Mouse (Mus musculus) hindbrain, embryonic 12.5 days (tissue): ENCODE results near the gene Crlf3. TPM values are rescaled to one million over a fixed set of nuclear protein-coding genes. Genes with fewer than 3 reads are reported as not detected.
"Not testable (repeated sequence)": the region's sequence is repeated elsewhere in the genome, so short reads cannot be mapped to it uniquely, and the experiment has no call there.

ENCODE experiments used
- ATAC-seq: fragments of 200-750 bp; cut with Nextera tagmentation; 2 replicates; pipeline ENCODE4 v1.8.0; 2017; ENCODE audit warnings: moderate TSS enrichment; ENCODE audit not compliant: low FRiP score
- H3K27ac ChIP-seq: fragments of 300-500 bp; sonication (generic); 2 replicates; pipeline ENCODE4 v1.5.1; 2016; ENCODE audit warnings: mild to moderate bottlenecking
- H3K27me3 ChIP-seq: fragments of 300-500 bp; sonication (generic); 2 replicates; pipeline ENCODE4 v1.6.1; 2016; ENCODE audit warnings: mild to moderate bottlenecking
- H3K36me3 ChIP-seq: fragments of 300-500 bp; sonication (generic); 2 replicates; pipeline ENCODE4 v1.6.1; 2016; ENCODE audit warnings: mild to moderate bottlenecking
- H3K4me1 ChIP-seq: fragments of 300-500 bp; sonication (generic); 2 replicates; pipeline ENCODE4 v1.6.1; 2016
- H3K4me2 ChIP-seq: fragments of 300-500 bp; sonication (generic); replicated peaks from 2 replicates; pipeline ENCODE4 v1.6.1; 2016; ENCODE audit warnings: mild to moderate bottlenecking
- H3K4me3 ChIP-seq: fragments of 300-500 bp; sonication (generic); 2 replicates; pipeline ENCODE4 v1.5.1; 2016; ENCODE audit warnings: mild to moderate bottlenecking
- H3K9ac ChIP-seq: fragments of 300-500 bp; sonication (generic); 2 replicates; pipeline ENCODE4 v1.6.1; 2016; ENCODE audit warnings: mild to moderate bottlenecking, moderate library complexity
- H3K9me3 ChIP-seq: fragments of 300-500 bp; sonication (generic); replicated peaks from 2 replicates; pipeline ENCODE4 v1.6.1; 2016; ENCODE audit warnings: mild to moderate bottlenecking
- WGBS: fragments of 180-500 bp; shearing (Covaris S2); methylation state at CpG from one replicate; pipeline ENCODE4 v1.1.7; 2016; 5-methylcytosine and 5-hydroxymethylcytosine counted together
- polyA plus RNA-seq: library from polyadenylated mRNA; unstranded; fragments of >200 nt; fragmentation: Nextera tagmentation; extraction: Ambion mirVana; gene quantifications from 2 replicates; pipeline ENCODE4 v1.2.1, GENCODE M21; 2016

Gene Crlf3
- polyA plus RNA-seq, 1 experiment from 2014 or later: 30.1 TPM

GRCm38 (mm10) chr11:80080381-80080825 is 388 bp downstream of the Crlf3 start:
- peak overlapping the region; percentile 89 for H3K4me3 ChIP-seq
- H3K9ac ChIP-seq: peak overlapping the region; percentile 94
- peaks cover 7% of the 10 kb centered on the region; the same call in 1 of the 2 replicates for H3K4me1 ChIP-seq
- H3K27me3 ChIP-seq: no peaks in the 10 kb centered on the region
- H3K27ac ChIP-seq: peak overlapping the region; percentile 88
- under 1% methylated on average over 30 of the region's 32 CpGs for WGBS
- ATAC-seq: no peak; the same call in 1 of the 2 replicates
- H3K4me2 ChIP-seq: peak overlapping the region; percentile 73
- H3K9me3 ChIP-seq: no peaks in the 10 kb centered on the region
- no peaks in the 10 kb centered on the region for H3K36me3 ChIP-seq

GRCm38 (mm10) chr11:80079751-80080150 is 1.0 kb downstream of the Crlf3 start:
- WGBS: 70% methylated on average over 6 of the region's 6 CpGs

GRCm38 (mm10) chr11:80078831-80079230 is 2.0 kb downstream of the Crlf3 start:
- no peak overlapping the region for H3K27ac ChIP-seq
- H3K27me3 ChIP-seq: no peaks in the 10 kb centered on the region
- no peaks in the 10 kb centered on the region for H3K36me3 ChIP-seq
- H3K4me3 ChIP-seq: no peak overlapping the region
- H3K4me2 ChIP-seq: no peak overlapping the region
- ATAC-seq: no peak
- peaks cover 7% of the 10 kb centered on the region; the same call in 1 of the 2 replicates for H3K4me1 ChIP-seq
- H3K9ac ChIP-seq: no peak overlapping the region
- no peaks in the 10 kb centered on the region for H3K9me3 ChIP-seq
- WGBS: 64% methylated on average over 1 of the region's 1 CpGs

More at GRCm38 (mm10) chr11:80079751-80080150, 1.0 kb downstream of the Crlf3 start:
- Histone ChIP-seq H3K27me3 (no peaks in the 10 kb centered on the region), H3K9me3 (no peaks in the 10 kb centered on the region), H3K4me2 (peak overlapping the region; percentile 73), H3K4me1 (peaks cover 7% of the 10 kb centered on the region; the same call in 1 of the 2 replicates), H3K27ac (no peak overlapping the region), H3K4me3 (peak overlapping the region; percentile 89), H3K36me3 (no peaks in the 10 kb centered on the region), H3K9ac (peak overlapping the region; percentile 94)
- ATAC-seq: no peak

- WGBS: 79% methylated on average over 14 of the region's 14 CpGs
- Histone ChIP-seq H3K36me3 (no peaks in the 10 kb centered on the region), H3K9ac (no peak overlapping the region), H3K4me3 (no peak overlapping the region), H3K4me2 (no peak overlapping the region), H3K4me1 (peaks cover 7% of the 10 kb centered on the region; the same call in 1 of the 2 replicates), H3K27ac (no peak overlapping the region), H3K9me3 (no peaks in the 10 kb centered on the region), H3K27me3 (no peaks in the 10 kb centered on the region)
- ATAC-seq: no peak
These were observed 2.8 kb downstream of the Crlf3 start for GRCm38 (mm10) chr11:80077784-80078545.

DNA sequence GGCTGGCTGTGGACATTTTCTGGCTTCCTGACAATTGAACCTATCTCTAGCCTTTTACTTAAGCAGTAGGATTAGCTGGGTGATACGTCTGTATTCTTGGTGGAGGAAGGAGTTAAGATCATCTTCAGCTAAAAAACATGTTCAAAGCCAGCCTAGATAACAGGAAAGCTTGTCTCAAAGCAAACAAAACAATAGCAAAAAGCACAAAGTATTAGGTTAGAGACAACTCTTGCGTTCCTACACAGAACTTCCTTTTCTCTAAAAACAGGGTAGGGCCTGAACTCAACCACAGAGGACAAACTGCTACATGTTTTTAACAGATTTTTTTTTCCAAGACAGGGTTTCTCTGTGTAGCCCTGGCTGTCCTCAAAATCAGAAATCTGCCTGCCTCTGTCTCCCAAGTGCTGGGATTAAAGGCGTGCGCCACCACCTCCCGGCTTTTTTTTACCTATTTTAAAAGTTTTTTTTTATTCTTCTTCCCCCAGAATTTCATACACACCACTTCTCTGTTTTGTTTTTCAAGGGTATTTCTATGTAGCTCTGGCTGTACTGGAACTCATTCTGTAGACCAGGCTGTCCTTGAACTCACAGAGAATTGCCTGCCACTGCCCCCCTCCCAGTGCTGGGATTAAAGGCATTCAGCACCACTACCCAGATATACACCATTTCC is 5.0 kb downstream of the Crlf3 start:
- no peak for ATAC-seq
- peaks cover 2% of the 10 kb centered on the region; the same call in 1 of the 2 replicates for H3K4me1 ChIP-seq
- H3K9me3 ChIP-seq: no peaks in the 10 kb centered on the region
- no peaks in the 10 kb centered on the region for H3K36me3 ChIP-seq
- no peak overlapping the region for H3K4me2 ChIP-seq
- H3K27me3 ChIP-seq: no peaks in the 10 kb centered on the region
- WGBS: 96% methylated on average over 5 of the region's 5 CpGs
- no peak overlapping the region for H3K9ac ChIP-seq
- no peak overlapping the region for H3K4me3 ChIP-seq
- no peak overlapping the region for H3K27ac ChIP-seq

DNA sequence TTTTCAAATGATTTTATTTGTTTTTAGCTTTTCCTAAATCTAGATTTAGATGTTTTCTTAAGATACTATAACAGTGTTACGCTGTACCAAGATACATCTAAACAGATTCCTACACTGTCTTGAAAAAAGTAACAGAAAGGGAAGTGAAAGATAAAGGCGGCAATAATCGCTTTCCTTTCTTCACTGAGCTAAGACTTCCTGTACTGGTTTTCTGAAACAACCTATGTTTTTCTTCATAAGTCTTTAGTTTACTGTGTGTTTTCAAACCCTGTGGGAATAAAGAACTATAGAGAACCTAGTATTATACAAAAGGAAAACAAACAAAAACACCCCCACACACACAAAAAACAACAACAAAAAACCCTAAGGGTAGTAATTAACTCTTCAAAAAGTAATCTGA is 8.4 kb downstream of the Crlf3 start:
- no peaks in the 10 kb centered on the region for H3K9me3 ChIP-seq
- 92% methylated on average over 3 of the region's 3 CpGs for WGBS
- ATAC-seq: no peak
- no peak overlapping the region for H3K27ac ChIP-seq
- H3K27me3 ChIP-seq: no peaks in the 10 kb centered on the region
- H3K9ac ChIP-seq: no peak overlapping the region
- no peaks in the 10 kb centered on the region for H3K36me3 ChIP-seq
- no peak overlapping the region for H3K4me2 ChIP-seq
- no peak overlapping the region for H3K4me3 ChIP-seq
- H3K4me1 ChIP-seq: no peaks in the 10 kb centered on the region

DNA sequence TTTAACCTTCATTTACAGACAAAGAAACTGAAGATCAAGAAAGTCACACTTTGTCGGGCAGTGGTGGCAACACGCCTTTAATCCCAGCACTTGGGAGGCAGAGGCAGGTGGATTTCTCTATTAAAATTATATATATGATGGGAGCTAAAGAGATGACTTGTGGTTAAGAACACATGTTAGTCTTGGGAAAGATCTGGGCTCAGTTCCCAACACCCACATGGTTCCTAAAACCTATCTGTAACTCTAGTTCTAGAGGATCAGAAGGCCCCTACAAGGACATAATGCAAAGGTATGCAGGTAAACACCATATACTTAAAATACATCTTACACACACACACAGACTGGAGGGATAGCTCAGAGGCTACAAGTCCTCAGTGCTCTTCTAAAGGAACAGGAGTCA is 9.8 kb downstream of the Crlf3 start:
- Histone ChIP-seq H3K4me2 (no peak overlapping the region), H3K4me1 (no peaks in the 10 kb centered on the region), H3K27ac (no peak overlapping the region), H3K9me3 (no peaks in the 10 kb centered on the region), H3K4me3 (no peak overlapping the region), H3K36me3 (no peaks in the 10 kb centered on the region), H3K9ac (no peak overlapping the region), H3K27me3 (no peaks in the 10 kb centered on the region)
- 93% methylated on average over 2 of the region's 2 CpGs for WGBS
- ATAC-seq: no peak

DNA sequence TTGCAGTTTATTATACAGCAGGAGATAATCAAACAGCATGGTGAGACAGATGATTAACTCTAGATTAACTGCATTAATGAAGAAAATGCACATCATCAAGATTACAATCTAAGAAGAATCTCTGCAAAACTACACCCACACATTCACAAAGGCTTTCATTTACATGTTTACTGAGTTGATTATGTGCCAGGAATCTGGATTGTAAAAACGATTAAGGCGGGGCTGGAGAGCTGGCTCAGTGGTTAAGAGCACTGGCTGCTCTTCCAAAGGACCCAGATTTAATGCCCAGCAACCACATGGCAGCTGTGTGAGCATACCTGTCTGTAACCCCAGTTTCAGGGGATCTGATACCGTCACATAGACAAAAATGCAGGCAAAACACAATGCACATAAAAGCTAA is 11.0 kb downstream of the Crlf3 start:
- 92% methylated on average over 3 of the region's 3 CpGs for WGBS

DNA sequence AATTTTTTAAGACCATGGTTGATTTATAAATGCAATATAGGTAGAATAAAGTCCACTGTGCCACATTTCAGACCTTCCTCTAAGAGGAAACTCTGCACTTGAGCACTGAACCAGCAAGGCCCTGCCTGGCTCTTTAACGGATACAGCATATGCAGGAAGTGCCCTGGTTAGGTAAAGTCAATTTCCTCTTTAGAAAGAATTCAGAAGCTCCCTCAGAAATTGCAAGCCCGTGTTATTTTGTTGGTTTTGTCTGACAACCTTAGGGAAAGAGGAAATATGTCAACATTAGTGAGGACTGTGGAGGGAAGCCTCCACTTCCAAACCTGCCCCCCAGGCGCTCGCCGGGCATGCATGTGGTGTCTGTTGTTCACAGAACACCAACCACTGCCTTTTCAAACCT is 13.2 kb downstream of the Crlf3 start:
- H3K9ac ChIP-seq: no peak overlapping the region
- WGBS: 83% methylated on average over 5 of the region's 5 CpGs
- H3K27me3 ChIP-seq: no peaks in the 10 kb centered on the region
- no peak overlapping the region for H3K27ac ChIP-seq
- H3K36me3 ChIP-seq: no peaks in the 10 kb centered on the region
- ATAC-seq: no peak
- H3K4me2 ChIP-seq: no peak overlapping the region
- H3K4me3 ChIP-seq: no peak overlapping the region
- no peaks in the 10 kb centered on the region for H3K9me3 ChIP-seq
- no peaks in the 10 kb centered on the region for H3K4me1 ChIP-seq

More for the DNA sequence above, 11.0 kb downstream of the Crlf3 start:
- H3K27ac ChIP-seq: no peak overlapping the region
- no peaks in the 10 kb centered on the region for H3K4me1 ChIP-seq
- no peak overlapping the region for H3K4me3 ChIP-seq
- H3K27me3 ChIP-seq: no peaks in the 10 kb centered on the region
- H3K36me3 ChIP-seq: no peaks in the 10 kb centered on the region
- ATAC-seq: no peak
- H3K4me2 ChIP-seq: no peak overlapping the region
- H3K9ac ChIP-seq: no peak overlapping the region
- H3K9me3 ChIP-seq: no peaks in the 10 kb centered on the region

DNA sequence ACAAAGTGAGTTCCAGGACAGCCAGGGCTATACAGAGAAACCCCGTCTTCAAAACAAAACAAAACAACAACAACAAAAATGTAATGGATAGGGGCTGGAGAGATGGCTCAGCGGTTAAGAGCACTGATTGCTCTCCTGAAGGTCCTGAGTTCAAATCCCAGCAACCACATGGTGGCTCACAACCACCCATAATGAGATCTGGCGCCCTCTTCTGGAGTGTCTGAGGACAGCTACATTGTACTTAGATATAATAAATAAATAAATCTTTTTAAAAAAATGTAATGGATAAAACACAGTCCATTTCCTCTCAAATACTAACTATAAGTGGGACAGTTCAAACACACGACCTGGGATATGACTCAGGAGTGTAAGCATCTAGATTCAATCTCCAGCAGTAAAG is 14.4 kb downstream of the Crlf3 start:
- ATAC-seq, H3K4me1 ChIP-seq, H3K4me3 ChIP-seq, H3K9me3 ChIP-seq, H3K27ac ChIP-seq, H3K36me3 ChIP-seq, H3K9ac ChIP-seq, H3K27me3 ChIP-seq, H3K4me2 ChIP-seq: not testable (repeated sequence)
- WGBS: 88% methylated on average over 4 of the region's 4 CpGs

DNA sequence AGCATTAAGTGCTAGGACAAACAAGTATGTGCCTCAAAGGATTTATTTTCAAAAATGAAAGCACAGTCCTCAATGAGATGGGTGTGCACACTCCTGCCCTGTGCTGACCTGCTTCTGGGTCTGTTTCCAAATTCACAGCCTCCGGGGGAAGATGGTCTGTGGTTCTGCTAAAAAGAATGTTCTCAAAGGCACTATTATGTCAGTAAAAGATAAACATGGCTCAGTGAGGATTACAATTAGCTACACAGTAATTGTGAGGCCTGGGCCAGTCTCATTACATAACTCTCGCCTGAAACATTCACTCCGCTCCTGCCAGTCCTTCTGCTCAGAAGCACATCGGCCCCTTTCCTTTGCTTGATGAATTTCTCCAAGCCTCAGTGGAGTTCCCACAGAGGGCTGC is 18.6 kb downstream of the Crlf3 start:
- H3K36me3 ChIP-seq: peaks cover 25% of the 10 kb centered on the region
- H3K9me3 ChIP-seq: no peaks in the 10 kb centered on the region
- no peak for ATAC-seq
- H3K4me3 ChIP-seq: no peak overlapping the region
- no peaks in the 10 kb centered on the region for H3K27me3 ChIP-seq
- no peak overlapping the region for H3K9ac ChIP-seq
- 79% methylated on average over 4 of the region's 4 CpGs for WGBS
- no peak overlapping the region for H3K4me2 ChIP-seq
- no peaks in the 10 kb centered on the region for H3K4me1 ChIP-seq
- H3K27ac ChIP-seq: no peak overlapping the region

- ATAC-seq: no peak
- Histone ChIP-seq H3K9ac (no peak overlapping the region), H3K36me3 (peaks cover 41% of the 10 kb centered on the region), H3K27me3 (no peaks in the 10 kb centered on the region), H3K4me1 (no peaks in the 10 kb centered on the region), H3K27ac (no peak overlapping the region), H3K9me3 (no peaks in the 10 kb centered on the region), H3K4me3 (no peak overlapping the region), H3K4me2 (no peak overlapping the region)
- WGBS: 93% methylated on average over 9 of the region's 9 CpGs
These were observed 24.6 kb downstream of the Crlf3 start for GRCm38 (mm10) chr11:80056141-80056540.
